Mouse (Mus musculus) neural tube, embryonic 15.5 days (tissue): Measurements from ENCODE around the gene Pacrg. TPM values are rescaled to one million over a fixed set of nuclear protein-coding genes. Genes with fewer than 3 reads are reported as not detected.

ENCODE experiments used
- ATAC-seq: fragments of 200-750 bp; cut with Nextera tagmentation; 2 replicates; pipeline ENCODE4 v1.8.0; 2017; ENCODE audit warnings: mild to moderate bottlenecking, moderate TSS enrichment, moderate library complexity; ENCODE audit not compliant: low FRiP score
- H3K27ac ChIP-seq: fragments of 300-500 bp; sonication (generic); replicated peaks from 2 replicates; pipeline ENCODE4 v1.5.1; 2015; ENCODE audit warnings: mild to moderate bottlenecking, inconsistent platforms
- H3K27me3 ChIP-seq: fragments of 300-500 bp; sonication (generic); replicated peaks from 2 replicates; pipeline ENCODE4 v1.6.1; 2015; ENCODE audit warnings: inconsistent platforms
- H3K36me3 ChIP-seq: fragments of 300-500 bp; sonication (generic); 2 replicates; pipeline ENCODE4 v1.6.1; 2015; ENCODE audit warnings: inconsistent platforms
- H3K4me1 ChIP-seq: fragments of 300-500 bp; sonication (generic); 2 replicates; pipeline ENCODE4 v1.6.1; 2015; ENCODE audit warnings: inconsistent platforms
- H3K4me2 ChIP-seq: fragments of 300-500 bp; sonication (generic); 2 replicates; pipeline ENCODE4 v1.6.1; 2015; ENCODE audit warnings: inconsistent platforms, mild to moderate bottlenecking, moderate library complexity
- H3K4me3 ChIP-seq: fragments of 300-500 bp; sonication (generic); replicated peaks from 2 replicates; pipeline ENCODE4 v1.5.1; 2015; ENCODE audit warnings: mild to moderate bottlenecking, inconsistent platforms
- H3K9ac ChIP-seq: fragments of 300-500 bp; sonication (generic); replicated peaks from 2 replicates; pipeline ENCODE4 v1.6.1; 2015; ENCODE audit warnings: mild to moderate bottlenecking, inconsistent platforms
- H3K9me3 ChIP-seq: fragments of 300-500 bp; sonication (generic); replicated peaks from 2 replicates; pipeline ENCODE4 v1.6.1; 2016; ENCODE audit warnings: inconsistent platforms
- WGBS: fragments of 180-500 bp; shearing (Covaris S2); methylation state at CpG from one replicate; pipeline ENCODE4 v1.1.7; 2015; ENCODE audit warnings: mixed read lengths; 5-methylcytosine and 5-hydroxymethylcytosine counted together
- polyA plus RNA-seq: library from polyadenylated mRNA; unstranded; fragments of >200 nt; fragmentation: Nextera tagmentation; extraction: Ambion mirVana; gene quantifications from 2 replicates; pipeline ENCODE4 v1.2.1, GENCODE M21; 2015

Pacrg gene
- polyA plus RNA-seq, 1 experiment from 2014 or later, result 19.3 TPM

DNA sequence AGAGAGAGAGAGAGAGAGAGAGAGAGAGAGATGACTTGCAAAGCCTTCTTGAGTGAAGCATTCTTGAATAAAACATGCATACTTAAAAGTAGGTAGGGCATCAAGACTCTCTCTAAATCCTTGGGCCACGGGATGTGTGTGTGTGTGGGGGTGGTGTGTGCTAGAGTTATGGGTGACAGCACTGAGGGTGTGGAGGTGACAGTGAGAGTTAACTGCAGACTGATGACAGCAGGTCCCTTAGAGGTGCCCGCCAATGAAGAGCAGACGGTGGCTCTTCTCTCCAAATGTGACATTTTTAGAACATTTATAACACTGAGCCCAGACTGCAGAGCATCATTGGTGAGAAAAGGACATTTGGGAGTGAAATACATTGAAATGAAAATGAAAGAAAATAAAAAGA, 220.2 kb downstream of the Pacrg start:
- Histone ChIP-seq H3K4me2 (no peak overlapping the region), H3K4me3 (no peak overlapping the region), H3K27ac (no peak overlapping the region), H3K4me1 (peaks cover 8% of the 10 kb centered on the region; the same call in 1 of the 2 replicates), H3K9ac (no peak overlapping the region), H3K36me3 (no peaks in the 10 kb centered on the region), H3K9me3 (no peaks in the 10 kb centered on the region), H3K27me3 (no peaks in the 10 kb centered on the region)
- WGBS, result 72% methylated on average over 3 of the region's 3 CpGs
- ATAC-seq, result no peak

GRCm38 (mm10) chr17:10617656-10618055, 222.5 kb downstream of the Pacrg start:
- Histone ChIP-seq H3K9me3 (no peaks in the 10 kb centered on the region), H3K4me2 (no peak overlapping the region), H3K36me3 (no peaks in the 10 kb centered on the region), H3K4me3 (no peak overlapping the region), H3K4me1 (peaks cover 11% of the 10 kb centered on the region; the same call in 1 of the 2 replicates), H3K27ac (peak overlapping the region; percentile 45), H3K9ac (no peak overlapping the region), H3K27me3 (no peaks in the 10 kb centered on the region)
- no peak for ATAC-seq
- 64% methylated on average over 4 of the region's 4 CpGs for WGBS

- H3K9me3 ChIP-seq, result no peaks in the 10 kb centered on the region
- WGBS, result 90% methylated on average over 7 of the region's 7 CpGs
- H3K27me3 ChIP-seq, result no peaks in the 10 kb centered on the region
These were observed 224.5 kb downstream of the Pacrg start for GRCm38 (mm10) chr17:10615611-10616010.

GRCm38 (mm10) chr17:10614696-10615095, 225.4 kb downstream of the Pacrg start:
- peaks cover 14% of the 10 kb centered on the region; the same call in 1 of the 2 replicates for H3K4me1 ChIP-seq
- H3K4me3 ChIP-seq, result no peak overlapping the region
- no peaks in the 10 kb centered on the region for H3K9me3 ChIP-seq
- no peak overlapping the region for H3K27ac ChIP-seq
- H3K36me3 ChIP-seq, result no peaks in the 10 kb centered on the region
- WGBS, result 65% methylated on average over 6 of the region's 6 CpGs
- no peak overlapping the region for H3K9ac ChIP-seq
- H3K27me3 ChIP-seq, result no peaks in the 10 kb centered on the region
- no peak overlapping the region for H3K4me2 ChIP-seq
- ATAC-seq, result no peak

More at GRCm38 (mm10) chr17:10615611-10616010, 224.5 kb downstream of the Pacrg start:
- ATAC-seq, result no peak
- Histone ChIP-seq H3K4me3 (no peak overlapping the region), H3K36me3 (no peaks in the 10 kb centered on the region), H3K27ac (no peak overlapping the region), H3K9ac (no peak overlapping the region), H3K4me2 (no peak overlapping the region), H3K4me1 (peaks cover 14% of the 10 kb centered on the region; the same call in 1 of the 2 replicates)

GRCm38 (mm10) chr17:10611626-10612025, 228.5 kb downstream of the Pacrg start:
- ATAC-seq, result no peak
- WGBS, result 39% methylated on average over 3 of the region's 3 CpGs
- Histone ChIP-seq H3K27ac (no peak overlapping the region), H3K4me2 (no peak overlapping the region), H3K27me3 (no peaks in the 10 kb centered on the region), H3K36me3 (no peaks in the 10 kb centered on the region), H3K9ac (no peak overlapping the region), H3K4me3 (no peak overlapping the region), H3K9me3 (no peaks in the 10 kb centered on the region), H3K4me1 (peaks cover 6% of the 10 kb centered on the region; the same call in 1 of the 2 replicates)

GRCm38 (mm10) chr17:10608146-10608545, 232.0 kb downstream of the Pacrg start:
- Histone ChIP-seq H3K36me3 (no peaks in the 10 kb centered on the region), H3K4me3 (no peak overlapping the region), H3K4me2 (no peak overlapping the region), H3K9me3 (no peaks in the 10 kb centered on the region), H3K27ac (no peak overlapping the region), H3K27me3 (no peaks in the 10 kb centered on the region), H3K4me1 (0 out of 2 replicates have a peak, but pooled peaks cover 3% of the 10 kb centered on the region), H3K9ac (no peak overlapping the region)
- 86% methylated on average over 4 of the region's 4 CpGs for WGBS
- no peak for ATAC-seq

DNA sequence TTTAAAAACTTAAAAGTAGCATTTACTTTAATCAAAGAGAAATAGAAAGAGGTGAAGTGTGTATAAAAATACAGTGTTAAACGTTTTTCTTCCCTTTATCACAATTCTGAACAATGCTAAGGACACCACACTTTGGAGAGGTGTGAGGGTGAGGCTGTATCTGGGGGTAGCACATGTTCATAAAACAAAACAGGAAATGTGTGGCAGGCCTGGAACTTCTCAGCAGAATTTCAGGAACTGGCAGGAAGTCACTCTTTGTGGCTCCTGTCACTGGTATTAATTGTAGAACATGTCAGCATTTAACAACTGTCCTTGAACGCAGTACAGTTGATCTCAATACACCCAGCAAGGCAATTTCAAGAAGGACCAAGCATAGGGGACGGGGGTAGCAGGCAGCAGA, 234.0 kb downstream of the Pacrg start:
- H3K4me2 ChIP-seq, result no peak overlapping the region
- H3K27ac ChIP-seq, result no peak overlapping the region
- no peak overlapping the region for H3K9ac ChIP-seq
- no peaks in the 10 kb centered on the region for H3K36me3 ChIP-seq
- no peak overlapping the region for H3K4me3 ChIP-seq
- H3K4me1 ChIP-seq, result no peaks in the 10 kb centered on the region
- no peaks in the 10 kb centered on the region for H3K9me3 ChIP-seq
- ATAC-seq, result no peak
- WGBS, result 72% methylated on average over 3 of the region's 3 CpGs
- no peaks in the 10 kb centered on the region for H3K27me3 ChIP-seq

GRCm38 (mm10) chr17:10597741-10598140, 242.4 kb downstream of the Pacrg start:
- WGBS, result 89% methylated on average over 4 of the region's 4 CpGs

GRCm38 (mm10) chr17:10589604-10590003, 250.5 kb downstream of the Pacrg start:
- Histone ChIP-seq H3K4me2 (no peak overlapping the region), H3K4me3 (no peak overlapping the region), H3K36me3 (no peaks in the 10 kb centered on the region), H3K9ac (no peak overlapping the region), H3K4me1 (no peaks in the 10 kb centered on the region), H3K27ac (no peak overlapping the region), H3K9me3 (no peaks in the 10 kb centered on the region), H3K27me3 (no peaks in the 10 kb centered on the region)
- WGBS, result 51% methylated on average over 7 of the region's 7 CpGs
- no peak for ATAC-seq

More at GRCm38 (mm10) chr17:10597741-10598140, 242.4 kb downstream of the Pacrg start:
- H3K27ac ChIP-seq, result no peak overlapping the region
- no peak for ATAC-seq
- H3K36me3 ChIP-seq, result no peaks in the 10 kb centered on the region
- no peak overlapping the region for H3K4me2 ChIP-seq
- no peak overlapping the region for H3K9ac ChIP-seq
- no peaks in the 10 kb centered on the region for H3K27me3 ChIP-seq
- no peaks in the 10 kb centered on the region for H3K9me3 ChIP-seq
- H3K4me3 ChIP-seq, result no peak overlapping the region
- no peaks in the 10 kb centered on the region for H3K4me1 ChIP-seq

DNA sequence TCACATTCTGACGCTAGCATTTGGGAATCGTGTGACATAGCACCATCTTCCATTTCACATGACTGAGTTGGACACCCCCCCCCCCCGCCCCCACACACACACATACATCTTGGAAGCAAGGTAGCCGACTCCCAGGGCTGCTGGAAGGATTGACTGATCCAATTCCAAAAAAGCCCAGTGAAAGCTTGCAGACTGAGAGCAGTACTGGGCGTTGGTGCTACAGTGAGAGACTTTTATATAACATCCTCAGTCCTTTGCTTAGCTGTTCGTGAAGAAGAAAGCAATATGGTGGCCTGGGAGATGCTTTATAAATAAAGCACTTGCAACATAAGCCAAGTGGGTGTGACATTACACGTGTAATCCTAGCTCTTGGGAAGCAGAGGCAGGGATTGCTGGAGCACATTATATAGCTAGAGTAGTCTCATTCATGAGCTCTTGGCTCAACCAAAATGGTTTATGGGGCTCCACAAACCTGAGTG, 251.2 kb downstream of the Pacrg start:
- Histone ChIP-seq H3K27me3 (no peaks in the 10 kb centered on the region), H3K27ac (no peak overlapping the region), H3K4me1 (0 out of 2 replicates have a peak, but pooled peaks cover 1% of the 10 kb centered on the region), H3K9me3 (no peaks in the 10 kb centered on the region), H3K9ac (no peak overlapping the region), H3K4me2 (no peak overlapping the region), H3K36me3 (no peaks in the 10 kb centered on the region), H3K4me3 (no peak overlapping the region)
- 83% methylated on average over 7 of the region's 7 CpGs for WGBS
- ATAC-seq, result no peak

GRCm38 (mm10) chr17:10583301-10583700, 256.8 kb downstream of the Pacrg start:
- no peak overlapping the region for H3K4me2 ChIP-seq
- no peaks in the 10 kb centered on the region for H3K27me3 ChIP-seq
- 0 out of 2 replicates have a peak, but pooled peaks cover 6% of the 10 kb centered on the region for H3K4me1 ChIP-seq
- H3K36me3 ChIP-seq, result no peaks in the 10 kb centered on the region
- 41% methylated on average over 3 of the region's 3 CpGs for WGBS
- ATAC-seq, result no peak
- H3K9ac ChIP-seq, result no peak overlapping the region
- H3K4me3 ChIP-seq, result no peak overlapping the region
- no peak overlapping the region for H3K27ac ChIP-seq
- no peaks in the 10 kb centered on the region for H3K9me3 ChIP-seq

DNA sequence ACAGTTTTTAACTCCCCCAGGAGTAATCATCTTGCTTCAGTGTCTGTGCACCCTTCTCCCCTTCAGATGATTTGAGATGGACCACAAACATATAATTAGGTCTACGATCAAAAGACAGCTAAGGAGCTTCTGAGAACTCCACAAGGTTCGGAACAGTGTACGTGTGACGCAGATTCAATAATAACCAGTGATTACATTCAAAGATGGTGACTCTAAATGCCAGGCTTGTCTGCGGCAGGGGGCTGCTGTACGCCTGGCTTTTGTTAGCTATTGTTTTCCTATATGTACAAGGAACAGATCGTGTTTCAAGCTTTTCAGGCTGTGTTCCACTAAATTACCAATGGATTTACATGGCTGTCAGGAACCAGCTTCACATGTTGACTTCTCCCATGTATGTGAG, 264.8 kb downstream of the Pacrg start:
- WGBS, result 70% methylated on average over 7 of the region's 7 CpGs

More for the DNA sequence above, 264.8 kb downstream of the Pacrg start:
- Histone ChIP-seq H3K4me3 (no peak overlapping the region), H3K9me3 (no peaks in the 10 kb centered on the region), H3K4me2 (no peak overlapping the region), H3K36me3 (no peaks in the 10 kb centered on the region), H3K27me3 (no peaks in the 10 kb centered on the region), H3K4me1 (no peaks in the 10 kb centered on the region), H3K27ac (no peak overlapping the region), H3K9ac (no peak overlapping the region)
- ATAC-seq, result no peak
